Mouse (Mus musculus) midbrain, embryonic 11.5 days (tissue): ENCODE data around the gene Rpl3. TPM values are rescaled to one million over a fixed set of nuclear protein-coding genes. Genes with fewer than 3 reads are reported as not detected.

Experiments
- ATAC-seq: fragments of 200-750 bp; cut with Nextera tagmentation; 2 replicates; pipeline ENCODE4 v1.8.0; 2017; ENCODE audit warnings: moderate TSS enrichment, moderate library complexity; ENCODE audit not compliant: low FRiP score
- DNase-seq: peaks from one replicate; pipeline ENCODE4 v3.0.0; 2015; ENCODE audit warnings: low spot score; ENCODE audit errors: missing footprints
- H3K27ac ChIP-seq: fragments of 300-500 bp; sonication (generic); 2 replicates; pipeline ENCODE4 v1.5.1; 2014; ENCODE audit warnings: low read depth, low read length
- H3K27me3 ChIP-seq: fragments of 300-500 bp; sonication (generic); 2 replicates; pipeline ENCODE4 v1.6.1; 2014; ENCODE audit warnings: mild to moderate bottlenecking, low read length, moderate library complexity, mixed read lengths; ENCODE audit not compliant: control insufficient read depth, insufficient read depth
- H3K36me3 ChIP-seq: fragments of 300-500 bp; sonication (generic); 2 replicates; pipeline ENCODE4 v1.6.1; 2014; ENCODE audit warnings: mild to moderate bottlenecking, low read length, moderate library complexity, mixed read lengths; ENCODE audit not compliant: control insufficient read depth, insufficient read depth
- H3K4me1 ChIP-seq: fragments of 300-500 bp; sonication (generic); 2 replicates; pipeline ENCODE4 v1.6.1; 2014; ENCODE audit warnings: low read length; ENCODE audit not compliant: control insufficient read depth, insufficient read depth
- H3K4me2 ChIP-seq: fragments of 300-500 bp; sonication (generic); 2 replicates; pipeline ENCODE4 v1.6.1; 2014; ENCODE audit warnings: mild to moderate bottlenecking, moderate library complexity
- H3K4me3 ChIP-seq: fragments of 300-500 bp; sonication (generic); 2 replicates; pipeline ENCODE4 v1.5.1; 2014; ENCODE audit warnings: low read depth, low read length
- H3K9ac ChIP-seq: fragments of 300-500 bp; sonication (generic); 2 replicates; pipeline ENCODE4 v1.6.1; 2014; ENCODE audit warnings: low read length
- H3K9me3 ChIP-seq: fragments of 300-500 bp; sonication (generic); 2 replicates; pipeline ENCODE4 v1.6.1; 2016; ENCODE audit warnings: low read length; ENCODE audit not compliant: control insufficient read depth
- WGBS: fragments of 180-500 bp; shearing (Covaris S2); extraction: QIAGEN DNeasy Blood & Tissue Kit; methylation state at CpG from one replicate; pipeline ENCODE4 v1.1.7; 2014; 5-methylcytosine and 5-hydroxymethylcytosine counted together
- polyA plus RNA-seq: library from polyadenylated mRNA; unstranded; fragments of >200 nt; fragmentation: Nextera tagmentation; extraction: Ambion mirVana; gene quantifications from 2 replicates; pipeline ENCODE4 v1.2.1, GENCODE M21; 2014

Rpl3 gene
- polyA plus RNA-seq, 1 experiment from 2014 or later = 1,032 TPM

DNA sequence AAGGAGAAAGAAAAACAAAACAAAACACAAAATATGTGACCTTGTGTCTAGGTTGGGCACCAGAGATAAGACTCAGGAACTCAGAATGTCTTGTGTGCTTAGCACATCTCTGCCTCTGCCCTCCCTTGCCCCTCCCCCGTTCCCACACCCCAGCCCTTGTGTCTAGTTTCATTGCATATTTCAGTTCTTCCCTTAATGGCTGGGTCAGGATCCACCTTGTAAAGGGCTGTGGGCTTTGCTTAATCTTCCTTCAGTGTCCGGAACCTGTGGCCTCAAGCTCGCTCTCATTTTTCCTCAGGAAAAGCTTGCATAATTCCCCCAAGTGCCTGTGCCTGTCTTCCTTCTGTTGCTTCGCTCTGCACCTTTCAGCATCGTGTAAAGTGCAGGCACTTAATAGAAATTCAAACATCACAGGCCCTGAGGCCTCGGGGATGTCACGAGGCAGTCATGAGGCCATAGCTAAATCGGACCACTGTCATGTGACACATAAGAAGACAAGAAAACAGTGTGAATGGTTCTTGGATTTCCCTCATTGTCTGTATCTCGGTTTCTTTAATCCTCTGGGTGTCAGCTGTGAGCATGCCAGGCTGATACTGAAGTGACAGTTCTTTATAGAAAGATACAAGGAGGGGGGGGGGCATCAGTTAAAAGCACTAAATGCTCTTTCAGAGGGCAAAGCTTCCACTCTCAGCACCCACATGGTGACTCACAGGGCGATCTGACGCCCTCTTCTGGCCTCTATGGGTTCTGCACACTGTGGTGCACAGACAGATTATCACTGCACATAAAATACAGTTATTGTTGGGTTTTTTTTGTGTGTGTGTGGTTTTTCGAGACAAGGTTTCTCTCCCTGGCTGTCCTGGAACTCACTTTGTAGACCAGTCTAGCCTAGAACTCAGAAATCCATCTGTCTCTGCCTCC is 14.1 kb upstream of the Rpl3 start:
- Histone ChIP-seq H3K9ac (no peak overlapping the region), H3K27me3 (no peaks in the 10 kb centered on the region), H3K4me2 (no peak overlapping the region), H3K36me3 (no peaks in the 10 kb centered on the region), H3K4me3 (no peak overlapping the region), H3K27ac (no peak overlapping the region), H3K4me1 (no peaks in the 10 kb centered on the region), H3K9me3 (no peaks in the 10 kb centered on the region)
- DNase-seq (peak; percentile 81), ATAC-seq (no peak)
- WGBS = 60% methylated on average over 12 of the region's 12 CpGs

- ATAC-seq (no peak), DNase-seq (peak; percentile 33)
- Histone ChIP-seq H3K4me1 (peaks cover 6% of the 10 kb centered on the region), H3K9ac (no peak overlapping the region), H3K4me2 (no peak overlapping the region), H3K9me3 (no peaks in the 10 kb centered on the region), H3K4me3 (no peak overlapping the region), H3K27ac (no peak overlapping the region), H3K27me3 (no peaks in the 10 kb centered on the region), H3K36me3 (no peaks in the 10 kb centered on the region)
- 84% methylated on average over 6 of the region's 6 CpGs for WGBS
These were observed 10.8 kb upstream of the Rpl3 start for GRCm38 (mm10) chr15:80102495-80102894.

DNA sequence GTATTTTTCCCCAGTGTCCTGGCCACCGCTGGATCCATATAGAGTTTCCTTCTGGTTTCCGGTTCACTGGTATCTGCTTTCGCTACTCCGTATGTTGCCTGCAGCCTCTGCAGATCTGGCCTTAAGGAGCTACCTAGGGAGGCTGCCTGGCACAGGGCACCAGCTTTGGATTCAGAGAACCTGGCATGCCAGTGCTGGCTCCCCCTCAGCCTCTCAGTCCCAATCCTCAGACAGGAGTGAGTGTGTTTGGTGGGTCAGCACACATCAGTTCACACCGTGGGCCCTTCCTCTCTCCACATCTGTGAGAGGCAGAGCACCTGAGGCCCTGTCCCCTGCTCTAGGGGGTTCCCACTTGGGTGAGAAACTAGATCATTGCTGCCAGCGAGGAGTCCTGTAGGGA is 9.8 kb upstream of the Rpl3 start:
- H3K27ac ChIP-seq = no peak overlapping the region
- DNase-seq (peak; percentile 35), ATAC-seq (no peak)
- no peak overlapping the region for H3K4me2 ChIP-seq
- H3K9me3 ChIP-seq = no peaks in the 10 kb centered on the region
- peaks cover 6% of the 10 kb centered on the region for H3K4me1 ChIP-seq
- H3K4me3 ChIP-seq = no peak overlapping the region
- 83% methylated on average over 6 of the region's 6 CpGs for WGBS
- H3K36me3 ChIP-seq = no peaks in the 10 kb centered on the region
- H3K9ac ChIP-seq = no peak overlapping the region
- no peaks in the 10 kb centered on the region for H3K27me3 ChIP-seq

DNA sequence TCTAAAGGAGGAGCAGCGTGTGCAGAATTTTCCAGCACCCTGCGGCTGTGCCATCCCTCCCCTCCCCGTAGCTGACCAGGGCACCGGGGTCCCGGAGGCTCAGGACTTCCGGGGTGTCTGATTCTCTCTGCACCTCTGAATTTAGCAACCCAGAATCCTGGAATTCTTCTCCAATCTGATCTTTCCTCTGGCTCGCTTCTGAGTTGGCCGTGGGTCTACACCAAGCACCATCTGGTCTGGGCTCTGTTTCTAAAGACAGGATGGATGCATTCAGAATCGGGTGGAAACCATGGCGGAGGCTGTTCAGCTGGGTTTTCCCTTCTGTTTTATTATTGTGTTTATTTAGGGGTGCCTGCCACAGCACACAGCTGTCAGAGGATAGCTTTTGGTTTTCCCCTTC is 9.2 kb upstream of the Rpl3 start:
- peak; percentile 51 for DNase-seq
- Histone ChIP-seq H3K4me1 (peaks cover 6% of the 10 kb centered on the region), H3K4me2 (no peak overlapping the region), H3K4me3 (no peak overlapping the region), H3K9me3 (no peaks in the 10 kb centered on the region), H3K27ac (no peak overlapping the region), H3K9ac (no peak overlapping the region), H3K36me3 (no peaks in the 10 kb centered on the region), H3K27me3 (no peaks in the 10 kb centered on the region)
- ATAC-seq = no peak
- 86% methylated on average over 10 of the region's 10 CpGs for WGBS

GRCm38 (mm10) chr15:80100196-80100595 is 8.5 kb upstream of the Rpl3 start:
- DNase-seq = peak; percentile 10
- Histone ChIP-seq H3K36me3 (no peaks in the 10 kb centered on the region), H3K4me3 (no peak overlapping the region), H3K4me1 (peaks cover 6% of the 10 kb centered on the region), H3K27ac (no peak overlapping the region), H3K27me3 (no peaks in the 10 kb centered on the region), H3K9ac (no peak overlapping the region), H3K4me2 (no peak overlapping the region), H3K9me3 (no peaks in the 10 kb centered on the region)
- 78% methylated on average over 3 of the region's 3 CpGs for WGBS
- no peak for ATAC-seq

- Histone ChIP-seq H3K9me3 (no peaks in the 10 kb centered on the region), H3K36me3 (no peaks in the 10 kb centered on the region), H3K4me3 (no peak overlapping the region), H3K27ac (no peak overlapping the region), H3K4me1 (peaks cover 6% of the 10 kb centered on the region), H3K4me2 (no peak overlapping the region), H3K9ac (no peak overlapping the region), H3K27me3 (no peaks in the 10 kb centered on the region)
- ATAC-seq (no peak), DNase-seq (no peak)
- 76% methylated on average over 3 of the region's 3 CpGs for WGBS
These were observed 7.8 kb upstream of the Rpl3 start for GRCm38 (mm10) chr15:80099477-80099876.

DNA sequence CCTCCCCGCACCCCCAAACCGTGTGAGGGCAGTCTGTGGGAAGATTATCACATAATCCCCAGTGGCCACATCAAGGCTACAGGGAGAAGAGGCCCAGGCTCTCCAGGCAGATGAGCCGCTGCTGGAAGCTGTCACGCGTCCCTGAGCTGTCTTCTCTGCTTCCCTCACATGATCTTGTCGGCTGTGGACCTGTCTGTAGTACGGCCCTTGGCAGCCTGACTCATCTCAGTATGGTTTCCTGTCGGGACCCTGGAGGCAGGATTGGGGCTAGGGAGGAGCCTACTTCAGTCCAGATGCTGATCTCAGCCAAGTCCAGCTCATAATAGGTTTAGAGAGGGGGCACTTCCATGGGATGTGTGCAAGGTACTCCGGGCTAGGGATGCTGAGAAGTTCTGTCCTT is 7.1 kb upstream of the Rpl3 start:
- H3K27me3 ChIP-seq = no peaks in the 10 kb centered on the region
- no peak overlapping the region for H3K9ac ChIP-seq
- no peak overlapping the region for H3K4me2 ChIP-seq
- ATAC-seq (no peak), DNase-seq (peak; percentile 73)
- WGBS = 39% methylated on average over 9 of the region's 9 CpGs
- no peak overlapping the region for H3K4me3 ChIP-seq
- H3K4me1 ChIP-seq = peaks cover 6% of the 10 kb centered on the region
- H3K36me3 ChIP-seq = no peaks in the 10 kb centered on the region
- no peaks in the 10 kb centered on the region for H3K9me3 ChIP-seq
- H3K27ac ChIP-seq = no peak overlapping the region

- no peaks in the 10 kb centered on the region; the same call in 1 of the 2 replicates for H3K27me3 ChIP-seq
- H3K4me2 ChIP-seq = no peak overlapping the region
- 0 out of 2 replicates have a peak, but pooled peaks have one; percentile 48 for ATAC-seq
- 27% methylated on average over 8 of the region's 8 CpGs for WGBS
- no peak overlapping the region for H3K27ac ChIP-seq
- H3K4me1 ChIP-seq = peaks cover 6% of the 10 kb centered on the region
- H3K9me3 ChIP-seq = no peaks in the 10 kb centered on the region
- no peak overlapping the region for H3K4me3 ChIP-seq
- no peaks in the 10 kb centered on the region for H3K36me3 ChIP-seq
- no peak overlapping the region for H3K9ac ChIP-seq
- DNase-seq = peak; percentile 83
These were observed 6.4 kb upstream of the Rpl3 start for GRCm38 (mm10) chr15:80097999-80098461.
